Mouse (Mus musculus) forebrain, embryonic 10.5 days (tissue): Measurements from ENCODE around the gene Nfix. TPM values are rescaled to one million over a fixed set of nuclear protein-coding genes. Genes with fewer than 3 reads are reported as not detected.
A peak's percentile ranks its signal among the peaks of the same experiment; 100 is the strongest.

Experiments used
- DNase-seq: peaks from one replicate; pipeline ENCODE4 v3.0.0-alpha.2; 2017; ENCODE audit warnings: low spot score; ENCODE audit errors: extremely low spot score
- H3K27ac ChIP-seq: fragments of 300-500 bp; sonication (generic); 2 replicates; pipeline ENCODE4 v1.5.1; 2016; ENCODE audit warnings: mild to moderate bottlenecking
- H3K27me3 ChIP-seq: fragments of 300-500 bp; sonication (generic); 2 replicates; pipeline ENCODE4 v1.6.1; 2016; ENCODE audit warnings: mild to moderate bottlenecking; ENCODE audit not compliant: poor library complexity, severe bottlenecking
- H3K36me3 ChIP-seq: fragments of 300-500 bp; sonication (generic); replicated peaks from 2 replicates; pipeline ENCODE4 v1.6.1; 2016; ENCODE audit warnings: mild to moderate bottlenecking, moderate library complexity
- H3K4me1 ChIP-seq: fragments of 300-500 bp; sonication (generic); 2 replicates; pipeline ENCODE4 v1.6.1; 2016
- H3K4me3 ChIP-seq: fragments of 300-500 bp; sonication (generic); 2 replicates; pipeline ENCODE4 v1.5.1; 2016; ENCODE audit warnings: mild to moderate bottlenecking, moderate library complexity
- H3K9me3 ChIP-seq: fragments of 300-500 bp; sonication (generic); 2 replicates; pipeline ENCODE4 v1.6.1; 2016; ENCODE audit warnings: mild to moderate bottlenecking, moderate library complexity
- WGBS: fragments of 180-500 bp; shearing (Covaris S2); methylation state at CpG from one replicate; pipeline ENCODE4 v1.1.7; 2016; 5-methylcytosine and 5-hydroxymethylcytosine counted together
- polyA plus RNA-seq: library from polyadenylated mRNA; unstranded; fragments of >200 nt; fragmentation: Nextera tagmentation; extraction: Ambion mirVana; gene quantifications from 2 replicates; pipeline ENCODE4 v1.2.1, GENCODE M21; 2016

Gene Nfix
- polyA plus RNA-seq, 1 experiment from 2014 or later = 1.8 TPM

GRCm38 (mm10) chr8:84730541-84731370, 69.4 kb downstream of the Nfix start:
- Histone ChIP-seq H3K4me3 (peak overlapping the region; percentile 2; the same call in 1 of the 2 replicates), H3K27ac (peak overlapping the region; percentile 80), H3K4me1 (peaks cover 68% of the 10 kb centered on the region), H3K36me3 (no peaks in the 10 kb centered on the region; the same call in 1 of the 2 replicates), H3K9me3 (no peaks in the 10 kb centered on the region), H3K27me3 (peaks cover 98% of the 10 kb centered on the region)
- DNase-seq = no peak
- 36% methylated on average over 9 of the region's 9 CpGs for WGBS

DNA sequence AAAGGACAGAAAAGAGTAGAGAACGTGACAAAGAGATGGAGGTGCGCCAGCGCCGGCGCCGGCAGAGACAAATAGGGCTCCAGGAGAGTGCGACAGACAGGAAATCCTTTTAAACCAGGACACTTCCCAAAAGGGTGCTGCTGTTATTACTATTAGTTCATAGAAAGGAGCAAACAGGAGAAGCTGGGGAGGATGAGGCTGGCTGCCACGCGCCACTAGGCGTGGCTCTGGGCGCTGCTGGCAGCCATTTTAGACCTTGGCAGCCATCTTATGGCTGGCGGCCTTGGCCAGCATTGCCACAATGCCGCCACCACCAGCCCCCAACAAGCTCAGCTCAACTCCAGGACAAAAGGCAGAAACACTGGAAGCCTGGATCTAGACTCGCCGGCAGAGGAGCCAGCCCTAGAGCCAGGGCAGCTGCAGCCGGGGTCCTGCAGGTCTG, 70.2 kb downstream of the Nfix start:
- Histone ChIP-seq H3K4me3 (no peak overlapping the region), H3K27ac (peak overlapping the region; percentile 80), H3K27me3 (peaks cover 98% of the 10 kb centered on the region), H3K4me1 (peaks cover 68% of the 10 kb centered on the region), H3K9me3 (no peaks in the 10 kb centered on the region), H3K36me3 (no peaks in the 10 kb centered on the region; the same call in 1 of the 2 replicates)
- DNase-seq = no peak
- 93% methylated on average over 16 of the region's 16 CpGs for WGBS

GRCm38 (mm10) chr8:84728474-84728873, 71.7 kb downstream of the Nfix start:
- no peak for DNase-seq
- peak overlapping the region; percentile 44 for H3K27ac ChIP-seq
- H3K9me3 ChIP-seq = no peaks in the 10 kb centered on the region
- H3K4me3 ChIP-seq = no peak overlapping the region
- peaks cover 98% of the 10 kb centered on the region for H3K27me3 ChIP-seq
- H3K4me1 ChIP-seq = peaks cover 79% of the 10 kb centered on the region
- 70% methylated on average over 3 of the region's 3 CpGs for WGBS
- H3K36me3 ChIP-seq = no peaks in the 10 kb centered on the region; the same call in 1 of the 2 replicates

DNA sequence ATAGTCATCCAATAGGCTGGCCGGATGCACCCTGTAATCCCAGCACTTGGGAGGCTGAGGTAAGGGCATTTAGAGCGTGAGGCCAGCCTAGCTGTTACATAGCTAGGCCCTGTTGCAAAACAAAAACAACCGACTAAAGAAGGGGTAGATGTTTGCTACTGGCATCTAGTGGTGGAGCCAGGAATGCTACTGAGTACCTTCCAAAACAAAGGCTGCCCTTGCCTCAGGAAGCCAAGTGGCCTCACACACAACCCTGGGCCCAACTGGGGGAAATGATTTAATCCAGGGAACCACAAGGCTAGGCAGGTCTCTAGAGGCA, 74.2 kb downstream of the Nfix start:
- Histone ChIP-seq H3K36me3 (no peaks in the 10 kb centered on the region; the same call in 1 of the 2 replicates), H3K4me1 (peaks cover 75% of the 10 kb centered on the region), H3K9me3 (no peaks in the 10 kb centered on the region), H3K27me3 (peaks cover 98% of the 10 kb centered on the region), H3K4me3 (no peak overlapping the region), H3K27ac (peak overlapping the region; percentile 86)
- no peak for DNase-seq
- WGBS = 23% methylated on average over 3 of the region's 3 CpGs

DNA sequence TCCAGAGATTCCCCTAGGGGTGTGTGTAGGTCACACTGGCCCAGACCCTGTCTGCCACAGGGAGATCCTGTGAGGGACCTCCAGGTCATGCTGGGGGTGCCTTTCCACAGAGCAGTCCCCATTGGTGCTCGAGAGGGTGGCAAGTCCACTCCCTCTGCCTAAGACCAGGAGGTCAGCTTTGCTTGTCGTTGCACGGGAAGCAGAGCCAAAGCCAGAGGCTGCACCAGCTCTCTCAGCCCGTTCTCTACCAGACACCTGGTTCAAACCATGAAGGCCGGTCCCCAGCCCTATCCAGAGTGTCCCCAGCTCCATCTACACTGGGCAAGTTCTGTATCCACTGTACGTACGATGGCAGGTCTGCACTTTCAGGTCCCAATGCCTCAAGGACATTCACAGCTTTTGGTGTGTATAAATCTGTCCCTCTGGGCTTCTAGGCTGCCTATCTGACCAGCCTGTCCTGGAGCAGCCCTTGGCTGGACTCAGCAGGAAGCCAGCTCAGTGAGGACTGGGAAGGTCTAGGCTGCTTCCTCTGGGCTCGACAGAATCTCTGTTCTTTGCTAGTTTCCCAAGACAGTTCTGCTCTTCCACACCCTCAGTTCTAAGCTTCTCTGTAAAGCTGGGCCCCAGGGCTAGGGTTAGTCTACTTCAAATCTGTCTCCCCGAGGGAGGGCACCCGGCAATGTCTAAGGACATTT, 74.8 kb downstream of the Nfix start:
- Histone ChIP-seq H3K27me3 (peaks cover 98% of the 10 kb centered on the region), H3K9me3 (no peaks in the 10 kb centered on the region)

GRCm38 (mm10) chr8:84724683-84725082, 75.5 kb downstream of the Nfix start:
- Histone ChIP-seq H3K27ac (peak overlapping the region; percentile 86), H3K9me3 (no peaks in the 10 kb centered on the region), H3K27me3 (peaks cover 98% of the 10 kb centered on the region), H3K4me1 (peaks cover 63% of the 10 kb centered on the region), H3K4me3 (no peak overlapping the region), H3K36me3 (no peaks in the 10 kb centered on the region; the same call in 1 of the 2 replicates)
- WGBS = 59% methylated on average over 9 of the region's 9 CpGs
- no peak for DNase-seq

More for the DNA sequence above, 74.8 kb downstream of the Nfix start:
- no peak for DNase-seq
- no peak overlapping the region for H3K4me3 ChIP-seq
- 63% methylated on average over 10 of the region's 10 CpGs for WGBS
- peak overlapping the region; percentile 86 for H3K27ac ChIP-seq
- no peaks in the 10 kb centered on the region; the same call in 1 of the 2 replicates for H3K36me3 ChIP-seq
- H3K4me1 ChIP-seq = peaks cover 70% of the 10 kb centered on the region

GRCm38 (mm10) chr8:84723571-84723900, 76.6 kb downstream of the Nfix start:
- Histone ChIP-seq H3K27me3 (peaks cover 100% of the 10 kb centered on the region), H3K27ac (peak overlapping the region; percentile 86), H3K9me3 (no peaks in the 10 kb centered on the region), H3K36me3 (no peaks in the 10 kb centered on the region; the same call in 1 of the 2 replicates), H3K4me3 (peak overlapping the region; percentile 27), H3K4me1 (peaks cover 57% of the 10 kb centered on the region)
- 17% methylated on average over 7 of the region's 7 CpGs for WGBS
- no peak for DNase-seq

GRCm38 (mm10) chr8:84722850-84723570, 77.1 kb downstream of the Nfix start, which contains the start of gene G430095P16Rik:
Gene G430095P16Rik (plus strand): TSS chr8:84723007.
- DNase-seq = no peak
- Histone ChIP-seq H3K27me3 (peaks cover 100% of the 10 kb centered on the region), H3K27ac (peak within 1 kb of the TSS; percentile 86), H3K4me3 (peak within 1 kb of the TSS; percentile 27), H3K9me3 (no peaks in the 10 kb centered on the region), H3K4me1 (peaks cover 52% of the 10 kb centered on the region), H3K36me3 (no peaks in the 10 kb centered on the region; the same call in 1 of the 2 replicates)
- 22% methylated on average over 10 of the region's 10 CpGs for WGBS

DNA sequence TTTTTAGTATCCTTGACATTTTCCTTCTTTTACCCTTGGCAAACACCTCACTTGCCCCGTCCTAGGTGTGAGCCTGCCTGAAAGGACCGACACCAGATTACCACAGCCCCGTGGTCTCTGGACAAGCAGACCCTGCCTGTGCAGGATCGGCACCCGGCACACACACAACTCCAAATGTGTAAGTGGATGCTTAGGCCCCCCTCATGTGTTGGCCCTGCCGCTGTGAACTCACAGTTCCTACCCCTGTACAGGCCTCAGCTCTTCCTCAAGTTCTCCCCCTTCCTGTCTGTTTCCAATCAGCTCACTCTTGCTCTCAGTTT, 77.7 kb downstream of the Nfix start:
- DNase-seq = no peak
- Histone ChIP-seq H3K36me3 (no peaks in the 10 kb centered on the region; the same call in 1 of the 2 replicates), H3K4me1 (peaks cover 52% of the 10 kb centered on the region), H3K27me3 (peaks cover 100% of the 10 kb centered on the region), H3K27ac (peak overlapping the region; percentile 86), H3K9me3 (no peaks in the 10 kb centered on the region), H3K4me3 (peak overlapping the region; percentile 27)
- 65% methylated on average over 6 of the region's 6 CpGs for WGBS

- peaks cover 100% of the 10 kb centered on the region for H3K27me3 ChIP-seq
- no peak for DNase-seq
- H3K27ac ChIP-seq = no peak overlapping the region
- no peaks in the 10 kb centered on the region for H3K9me3 ChIP-seq
- H3K4me3 ChIP-seq = no peak overlapping the region
- H3K4me1 ChIP-seq = peaks cover 57% of the 10 kb centered on the region
- WGBS = 85% methylated on average over 5 of the region's 5 CpGs
- H3K36me3 ChIP-seq = no peaks in the 10 kb centered on the region; the same call in 1 of the 2 replicates
These were observed 81.0 kb downstream of the Nfix start for GRCm38 (mm10) chr8:84718959-84719690.

DNA sequence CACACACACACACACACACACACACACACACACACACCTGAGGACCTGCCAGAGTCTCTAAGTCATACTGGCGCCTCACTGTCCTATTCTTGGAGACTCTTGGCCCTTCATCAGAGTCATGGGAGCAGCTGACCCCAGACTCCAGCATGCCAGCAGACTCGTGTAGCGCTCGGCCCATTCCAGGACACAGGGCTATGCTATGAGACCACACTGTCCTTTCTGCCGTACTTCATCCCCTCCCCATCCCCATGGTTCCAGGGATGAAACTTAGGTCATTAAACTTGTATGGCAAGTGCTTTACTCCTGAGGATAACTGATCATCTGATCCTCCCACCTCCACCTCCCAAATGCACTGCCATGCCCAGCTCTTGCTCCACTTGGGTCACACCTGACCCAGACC, 81.7 kb downstream of the Nfix start:
- DNase-seq = no peak
- Histone ChIP-seq H3K36me3 (no peaks in the 10 kb centered on the region; the same call in 1 of the 2 replicates), H3K27ac (no peak overlapping the region), H3K9me3 (no peaks in the 10 kb centered on the region), H3K4me3 (no peak overlapping the region), H3K4me1 (peaks cover 57% of the 10 kb centered on the region), H3K27me3 (peaks cover 100% of the 10 kb centered on the region)
- 82% methylated on average over 5 of the region's 5 CpGs for WGBS

DNA sequence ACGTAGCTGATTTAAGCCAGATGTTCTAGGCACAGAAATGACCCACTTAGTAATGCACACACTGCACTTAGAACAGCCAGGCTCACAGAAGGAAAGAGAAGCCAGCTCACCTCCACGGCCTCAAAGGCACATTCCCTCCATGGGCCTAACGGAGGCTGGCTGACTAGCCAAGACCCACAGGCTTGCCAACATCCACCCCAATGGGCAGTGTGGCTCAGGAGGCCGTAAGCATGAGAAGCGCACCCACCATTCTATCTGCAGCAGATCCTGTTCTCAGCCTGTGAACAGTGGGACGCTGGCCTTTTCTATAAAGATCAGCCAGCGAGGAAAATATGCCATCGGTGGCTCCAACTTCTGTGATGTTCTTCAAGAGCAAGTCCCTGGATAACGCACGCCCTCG, 83.4 kb downstream of the Nfix start:
- Histone ChIP-seq H3K4me1 (peaks cover 57% of the 10 kb centered on the region), H3K27me3 (peaks cover 100% of the 10 kb centered on the region), H3K9me3 (no peaks in the 10 kb centered on the region), H3K4me3 (no peak overlapping the region), H3K27ac (no peak overlapping the region), H3K36me3 (no peaks in the 10 kb centered on the region; the same call in 1 of the 2 replicates)
- no peak for DNase-seq
- WGBS = 84% methylated on average over 11 of the region's 11 CpGs
